Mouse (Mus musculus): ENCODE results near the gene Ednrb.

DNA sequence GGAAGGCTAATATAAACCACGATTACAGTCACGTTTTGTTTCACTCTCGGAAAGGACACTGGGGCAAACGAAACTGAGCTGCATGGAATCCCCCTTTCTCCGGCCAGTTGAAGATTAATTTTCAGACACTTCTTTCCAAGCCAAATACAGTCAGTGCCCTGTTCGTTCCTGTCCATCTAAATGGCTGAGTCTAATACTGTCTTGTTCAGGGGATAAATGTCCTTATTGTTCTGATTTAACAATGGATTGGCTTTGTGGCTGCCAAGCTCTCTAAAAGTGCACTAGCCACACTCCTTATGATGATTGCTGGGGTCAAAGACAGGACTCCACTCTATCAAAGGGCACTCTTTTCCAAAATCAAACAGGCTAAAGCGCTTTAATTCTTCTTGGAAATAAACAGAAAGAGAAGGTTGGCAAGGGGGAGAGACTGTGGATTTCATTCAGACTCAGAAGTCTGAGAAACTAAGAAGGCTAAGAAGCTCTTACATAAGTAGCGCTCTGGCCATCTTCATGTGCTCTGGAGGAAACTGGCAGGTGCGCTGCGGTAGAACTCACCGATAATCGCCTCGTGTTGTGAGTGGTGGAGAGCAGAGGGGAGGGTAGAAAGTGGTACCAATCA is 65.6 kb downstream of the Ednrb start:
- no peak for TF ChIP-seq EP300 (IDR thresholded peaks at IDR 0.05; ENCODE audit: low read depth)
- TF ChIP-seq CTCF (IDR thresholded peaks at IDR 0.05; ENCODE audit: low read depth): no peak

All from heart, postnatal 0 days (tissue).